Mouse (Mus musculus) lung, postnatal 36 days (tissue): ENCODE data around the gene Gigyf2.
A peak's percentile ranks its signal among the peaks of the same experiment; 100 is the strongest.

Experiments
- DNase-seq: peaks from one replicate; pipeline ENCODE4 v3.0.0; 2022; ENCODE audit warnings: mixed read lengths

The Gigyf2 gene

DNA sequence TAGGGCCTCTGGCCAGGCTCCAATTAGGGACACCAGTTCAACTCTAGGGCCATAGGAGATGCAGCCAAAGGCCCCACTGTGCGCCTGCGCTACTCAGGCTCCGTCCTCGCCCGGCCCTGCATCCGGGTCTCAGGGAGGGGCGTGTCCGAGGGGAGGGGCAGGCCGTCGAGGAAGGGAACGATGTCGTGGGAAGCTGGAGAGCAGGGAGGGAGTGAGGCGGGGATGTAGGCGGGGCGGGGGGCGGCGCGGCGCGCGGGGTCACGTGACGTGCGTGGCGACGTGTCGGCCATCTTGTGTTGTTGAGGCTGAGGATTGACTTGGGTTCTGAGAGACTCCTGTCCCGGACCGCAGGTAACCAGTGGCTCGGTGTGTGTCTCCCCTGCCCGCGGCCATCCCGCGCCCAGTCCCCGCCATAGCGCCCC is at the start of gene Gigyf2:
TSS of gene Gigyf2 (plus strand) at position 257 of the 422 bp plus-strand sequence.
- DNase-seq: peak; percentile 96

DNA sequence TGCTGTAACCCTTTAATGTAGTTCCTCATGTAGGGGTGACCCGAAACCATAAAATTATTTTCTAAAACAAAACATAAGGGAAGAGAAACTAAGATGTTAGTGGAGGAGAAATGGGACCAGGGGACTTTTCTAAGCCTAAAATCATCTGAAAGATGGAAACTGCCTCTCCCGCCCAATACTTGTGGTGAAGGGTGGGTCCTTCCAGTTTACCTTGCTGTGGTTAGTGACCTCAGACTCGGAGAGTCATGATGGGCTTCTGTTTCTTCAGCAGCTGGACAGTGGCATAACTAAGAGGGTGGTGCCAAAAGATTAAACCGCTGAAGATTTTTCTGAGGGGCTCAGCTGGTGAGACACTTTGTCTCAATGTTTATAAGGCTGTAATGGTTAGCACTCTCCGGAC is 46.5 kb upstream of the Gigyf2 start:
- no peak for DNase-seq

DNA sequence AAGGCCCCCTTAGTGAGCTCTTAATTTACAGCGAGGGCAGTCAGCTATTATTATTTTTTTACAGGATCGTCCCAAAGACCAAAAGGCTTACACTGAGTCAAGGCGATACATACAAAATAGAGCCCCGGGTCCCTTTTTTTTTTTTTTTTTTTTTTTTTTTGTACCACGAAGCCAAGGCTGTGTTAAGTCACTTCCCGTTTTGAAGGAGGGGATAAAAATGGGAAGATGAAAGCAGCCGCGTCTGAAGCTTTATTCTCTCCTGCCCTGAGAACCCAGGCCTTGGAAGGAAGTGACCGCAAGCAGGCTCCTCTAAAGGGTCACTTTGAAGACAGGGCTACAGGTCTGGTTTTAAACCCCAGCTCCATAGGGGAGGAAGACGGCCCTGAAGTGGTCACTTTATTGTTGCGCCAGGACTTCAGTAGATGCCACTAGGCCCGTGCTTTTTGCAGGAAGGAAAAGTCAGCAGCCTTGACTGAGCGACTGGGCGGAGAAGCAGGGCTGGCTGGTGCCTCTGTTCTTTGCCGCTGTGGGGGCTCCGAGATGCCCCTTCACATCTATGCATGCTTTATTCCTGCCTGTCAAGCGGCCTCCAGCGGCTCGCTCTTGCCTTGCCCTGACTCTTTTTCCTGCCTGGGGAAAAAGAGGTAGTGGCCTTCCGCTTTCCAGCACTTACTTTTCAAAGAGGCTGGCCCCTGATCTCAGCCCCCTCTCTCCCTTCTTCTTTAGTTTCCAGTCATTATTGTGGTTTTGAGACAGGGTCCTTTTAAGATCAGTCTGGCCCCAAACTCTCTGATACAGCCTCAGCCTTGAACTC is 45.0 kb upstream of the Gigyf2 start:
- DNase-seq: no peak

DNA sequence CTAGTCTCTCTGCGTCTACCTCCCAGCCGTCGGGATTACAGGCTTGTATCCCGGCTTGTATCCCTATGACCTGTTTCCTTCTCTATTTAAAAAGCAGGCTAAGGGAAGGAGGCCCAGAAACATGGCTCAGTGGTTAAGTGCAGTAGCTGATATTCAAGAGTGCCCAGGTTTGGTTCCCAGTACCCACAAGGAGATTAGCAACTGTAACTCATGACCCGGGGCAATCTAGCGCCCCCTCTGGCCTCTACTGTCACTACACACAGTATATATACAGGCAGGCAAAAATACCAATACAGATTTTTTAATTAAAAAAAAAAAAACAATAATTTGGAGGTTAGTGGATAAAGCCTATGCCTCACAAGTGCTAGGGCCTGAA is 44.4 kb upstream of the Gigyf2 start:
- no peak for DNase-seq

DNA sequence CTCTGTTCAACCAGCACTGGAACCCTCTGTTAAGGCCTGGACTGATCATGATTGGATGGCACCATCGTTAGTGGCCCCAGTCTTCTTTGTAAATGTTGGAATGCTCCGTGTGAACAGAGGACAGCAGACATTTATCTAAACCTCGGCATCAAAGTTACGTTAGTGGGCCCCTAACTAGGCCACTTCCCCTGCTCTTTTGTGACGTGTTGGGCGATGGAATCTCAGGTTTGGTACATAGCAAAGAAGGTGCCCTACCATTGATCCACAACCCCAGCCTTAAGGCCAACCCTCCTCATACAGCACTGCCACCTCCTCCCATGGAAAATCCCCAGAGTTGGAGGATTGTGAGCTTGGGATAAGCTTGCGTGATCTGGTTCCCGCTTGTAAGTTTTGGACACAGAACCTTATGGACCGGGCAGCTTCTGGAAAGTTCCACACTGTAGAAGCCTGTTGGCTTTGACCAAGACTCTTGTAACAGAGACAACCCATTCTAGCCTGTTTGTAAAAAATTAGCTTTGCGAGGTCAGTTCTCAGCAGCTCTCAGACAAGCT is 43.3 kb upstream of the Gigyf2 start:
- no peak for DNase-seq

DNA sequence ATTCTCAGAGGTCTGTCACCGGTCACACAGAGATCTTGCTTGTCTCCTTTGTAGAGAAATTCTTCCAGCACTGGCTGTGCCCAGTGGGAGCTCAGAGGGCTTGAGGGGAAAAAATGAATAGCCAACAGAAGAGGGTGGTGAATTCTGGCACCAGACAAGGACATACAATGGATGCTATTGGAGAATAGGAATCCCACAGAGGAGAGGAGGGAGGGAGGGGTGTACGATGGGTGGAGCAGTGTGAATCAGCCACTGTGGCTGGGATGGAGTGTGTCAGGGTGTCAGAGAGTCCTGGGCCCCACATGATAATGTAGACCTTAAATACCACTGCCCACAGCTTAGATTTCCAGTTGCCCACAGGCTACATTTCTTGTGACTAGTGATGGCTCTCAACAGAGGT is 39.7 kb upstream of the Gigyf2 start:
- DNase-seq: no peak

DNA sequence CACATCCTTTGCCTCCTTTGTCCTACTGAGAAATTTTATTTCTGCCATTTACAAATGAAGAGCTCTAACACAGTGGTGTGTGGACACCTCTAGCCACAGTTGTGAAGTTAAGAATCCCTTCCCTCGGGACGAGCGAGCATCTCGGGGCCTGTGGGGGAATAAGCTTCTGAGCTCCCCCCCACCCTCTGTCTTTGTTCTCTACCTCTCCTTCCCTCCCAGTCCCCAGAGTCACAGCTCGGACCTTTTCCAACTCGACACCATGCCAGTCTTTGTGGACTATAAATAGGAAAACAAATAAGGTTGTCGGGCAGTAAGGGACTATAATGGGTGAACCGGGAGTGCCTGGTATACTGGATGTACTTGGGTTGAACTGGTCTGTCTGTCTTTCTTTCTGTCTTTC is 35.4 kb upstream of the Gigyf2 start:
- no peak for DNase-seq

DNA sequence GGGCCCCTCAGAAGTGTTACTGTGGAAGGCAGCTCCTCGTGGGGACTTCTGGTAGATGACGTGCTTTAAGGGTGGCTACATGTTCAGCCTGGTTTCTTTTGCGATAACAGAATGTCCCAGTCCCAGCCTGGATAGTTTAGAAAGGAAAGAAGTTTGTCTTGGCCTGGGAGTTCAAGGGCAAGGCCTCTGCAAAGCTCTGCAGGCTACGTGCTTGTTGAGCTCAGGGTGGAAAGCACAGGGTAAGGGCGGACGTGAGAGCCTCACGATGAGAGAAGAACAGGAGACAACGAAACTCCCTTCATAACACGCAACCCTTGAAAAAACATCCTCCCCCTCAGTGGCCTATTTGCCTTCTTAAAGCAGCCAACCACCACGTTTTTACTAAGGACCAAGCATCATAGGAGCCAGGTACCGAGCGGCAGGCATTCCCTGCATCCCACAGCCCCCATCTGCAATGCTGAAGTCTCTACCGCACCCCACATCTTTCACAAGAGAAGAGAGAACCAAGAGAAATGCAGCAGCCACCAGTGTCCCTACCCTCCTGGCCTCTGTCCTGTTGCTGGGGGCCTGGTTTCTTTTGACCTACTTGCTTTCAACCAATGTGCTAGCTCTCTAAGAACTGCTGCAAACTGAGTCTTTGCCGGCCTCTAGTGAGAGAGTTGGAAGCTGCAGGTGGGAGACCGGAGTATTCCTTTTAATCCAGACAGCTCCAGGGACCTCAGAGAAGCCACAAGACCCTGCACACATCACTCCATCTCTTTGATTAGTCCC is 34.2 kb upstream of the Gigyf2 start:
- peak; percentile 3 for DNase-seq

DNA sequence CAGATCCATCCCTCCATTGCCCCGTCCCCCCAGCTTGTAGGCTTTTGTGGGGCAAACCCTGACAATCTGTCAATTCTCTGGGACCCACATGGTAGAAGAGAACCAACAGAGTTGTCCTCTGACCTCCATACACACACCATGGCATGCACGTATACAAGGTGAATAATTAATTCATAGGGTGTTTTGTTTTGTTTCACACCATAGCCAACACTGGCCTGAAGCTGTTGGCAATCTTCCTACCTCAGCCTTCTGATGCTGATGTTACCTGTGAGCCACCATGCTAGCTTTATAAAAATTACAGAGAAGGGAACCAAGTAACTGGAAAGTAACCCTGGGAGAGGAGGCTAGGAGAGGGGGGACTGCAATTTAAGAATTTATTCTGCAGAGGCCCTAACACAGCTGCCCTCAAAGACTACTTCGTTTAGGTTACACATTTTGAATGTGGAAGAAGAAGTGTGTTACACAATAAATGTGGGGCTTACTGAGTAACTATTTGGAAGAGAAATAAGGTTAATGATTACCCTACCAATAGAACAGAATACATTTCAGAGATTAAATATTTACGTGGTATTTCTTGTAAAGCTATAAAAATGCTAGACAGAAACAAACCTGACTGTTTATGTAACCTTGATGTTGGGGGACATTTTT is 32.6 kb upstream of the Gigyf2 start:
- DNase-seq: no peak

DNA sequence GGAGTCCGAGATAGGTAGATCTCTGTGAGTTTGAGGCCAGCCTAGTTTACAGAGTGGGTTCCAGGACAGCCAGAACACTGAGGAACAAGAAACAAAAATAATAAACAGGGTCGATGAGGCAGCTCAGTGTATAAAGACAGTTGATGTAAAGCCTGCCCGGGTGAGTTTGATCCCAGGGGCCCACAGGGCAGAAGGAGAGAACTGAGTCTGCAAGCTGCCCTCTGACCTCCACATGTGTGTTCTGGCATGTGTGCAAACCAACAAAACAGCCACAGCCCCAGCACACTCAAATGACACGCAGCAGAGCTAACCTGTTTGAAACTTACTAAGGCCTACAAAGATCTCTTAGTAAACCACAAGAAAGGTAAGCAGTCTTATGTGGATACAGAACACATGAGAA is 31.8 kb upstream of the Gigyf2 start:
- DNase-seq: no peak

DNA sequence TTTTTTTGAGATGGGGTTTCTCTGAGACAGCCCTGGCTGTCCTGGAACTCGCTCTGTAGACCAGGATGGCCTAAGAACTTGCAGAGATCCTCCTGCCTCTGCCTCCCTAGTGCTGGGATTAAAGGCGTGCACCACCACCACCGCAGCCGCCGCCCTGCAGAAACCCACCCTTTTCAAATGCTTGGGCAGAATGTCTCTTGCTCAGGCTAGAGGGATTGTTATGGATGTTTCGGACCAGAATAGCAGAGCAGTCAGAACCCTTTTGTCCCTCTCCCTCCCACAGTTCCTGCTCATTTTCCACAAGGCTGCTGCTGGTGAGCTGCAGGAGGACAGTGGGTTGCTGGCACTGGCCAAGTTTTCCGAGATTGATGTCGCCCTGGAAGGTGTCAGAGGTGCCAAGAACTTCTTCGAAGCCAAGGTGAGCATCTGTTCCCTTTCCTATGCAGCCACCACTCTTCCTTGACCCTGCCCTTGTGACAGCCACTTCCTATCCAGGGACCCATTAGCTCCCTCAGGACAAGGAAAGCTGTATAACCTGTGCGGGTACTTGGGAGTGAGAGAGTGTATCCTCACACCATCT is 29.4 kb upstream of the Gigyf2 start:
- no peak for DNase-seq

DNA sequence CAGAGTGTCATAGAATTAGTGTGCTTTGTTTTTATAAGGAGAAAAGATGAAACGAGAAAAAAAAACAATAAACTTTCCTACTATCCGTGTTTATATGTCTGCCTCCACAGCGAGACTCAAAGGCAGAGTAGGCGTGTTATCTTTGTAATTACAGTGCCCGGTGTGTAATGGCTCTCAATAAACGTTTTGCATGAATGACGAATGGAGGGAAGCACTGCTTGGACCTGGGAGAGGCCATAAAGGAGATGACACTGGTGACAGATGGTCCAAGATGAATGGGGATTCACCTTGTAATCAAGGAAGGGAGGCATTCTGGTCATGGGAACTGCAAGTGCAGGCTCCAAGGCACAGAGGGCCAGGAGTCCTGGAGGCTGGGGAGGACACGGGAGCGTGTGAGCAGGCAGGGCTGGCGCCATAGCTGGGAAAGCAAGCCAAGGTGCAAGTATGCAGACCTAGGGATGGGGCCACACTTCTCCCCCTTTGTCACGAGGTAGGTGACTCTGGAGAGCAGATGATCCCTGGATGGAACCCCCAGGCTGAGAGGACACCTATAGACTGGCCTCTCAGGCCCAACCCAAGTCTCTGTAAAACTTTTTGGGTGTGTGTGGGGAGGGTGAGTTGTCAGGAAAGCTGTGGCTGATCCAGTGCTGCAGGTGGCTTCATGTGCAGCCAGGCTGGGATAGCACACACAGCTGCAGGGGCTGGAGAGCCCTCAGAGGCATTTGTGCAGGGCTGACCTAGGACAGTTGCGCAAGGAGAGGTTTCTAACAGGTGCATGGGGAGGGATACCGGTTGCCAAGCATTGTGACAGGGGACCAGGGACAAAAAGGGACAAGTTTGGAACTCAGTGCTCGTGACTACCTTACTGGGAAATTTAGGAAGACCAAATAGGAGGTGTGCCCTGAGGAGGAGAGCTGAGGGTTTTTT is 26.2 kb upstream of the Gigyf2 start:
- no peak for DNase-seq

DNA sequence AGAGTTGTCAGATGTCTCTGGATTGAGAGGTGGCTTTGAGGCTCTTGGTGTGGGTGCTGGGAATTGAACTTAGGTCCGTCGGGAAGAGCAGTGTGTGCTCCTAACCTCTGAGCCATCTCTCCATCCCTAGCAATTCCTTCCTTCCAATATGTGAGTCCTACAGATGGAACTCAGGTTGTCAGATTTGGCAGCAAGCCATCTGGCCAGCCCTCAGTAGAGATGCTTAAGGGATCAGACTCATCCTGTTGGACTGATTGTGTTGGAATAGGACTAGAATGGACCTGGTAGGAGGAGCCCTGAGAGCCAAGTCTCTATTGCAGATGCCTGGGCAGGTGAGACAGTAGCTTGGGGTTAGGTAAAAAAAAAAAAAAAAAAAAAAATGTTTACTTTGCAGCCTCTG is 24.8 kb upstream of the Gigyf2 start:
- no peak for DNase-seq

DNA sequence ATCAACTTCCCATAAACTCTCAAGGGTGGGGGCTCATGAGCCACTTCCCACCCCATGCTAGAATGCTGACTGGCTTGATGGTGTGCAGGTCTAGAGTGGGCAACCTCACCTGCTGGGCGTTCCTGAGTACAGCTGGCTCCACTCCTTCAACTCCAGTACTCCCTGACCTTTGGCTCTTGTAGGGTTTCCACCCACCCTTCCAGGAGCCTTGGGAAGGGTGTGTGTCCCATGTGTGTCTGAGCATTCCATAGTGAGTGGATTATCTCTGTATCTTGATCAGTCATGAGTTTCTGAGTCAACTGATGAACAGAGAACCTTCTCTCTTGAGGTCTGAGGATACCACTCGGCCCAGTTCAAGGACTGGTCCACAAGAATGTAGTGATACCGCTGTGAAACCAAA is 17.8 kb upstream of the Gigyf2 start:
- no peak for DNase-seq

DNA sequence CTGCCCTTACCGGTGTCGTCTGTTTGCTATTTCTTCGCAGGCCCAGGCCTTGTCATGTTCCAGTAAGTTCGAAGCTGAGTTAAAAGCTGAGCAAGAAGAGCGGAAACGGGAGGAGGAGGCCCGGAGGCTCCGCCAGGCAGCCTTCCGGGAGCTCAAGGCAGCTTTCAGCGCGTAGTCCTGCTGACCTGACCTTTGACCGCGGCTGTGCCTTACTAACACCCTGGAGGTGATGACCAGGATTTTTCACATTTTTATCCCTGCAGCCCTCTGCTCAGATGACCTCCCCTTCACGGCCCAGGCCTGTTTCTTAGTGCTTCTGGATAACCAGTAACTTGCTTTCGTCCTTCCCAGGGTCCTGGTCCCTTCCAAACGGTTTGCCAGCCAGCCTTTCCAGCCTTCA is 17.2 kb upstream of the Gigyf2 start:
- DNase-seq: no peak

DNA sequence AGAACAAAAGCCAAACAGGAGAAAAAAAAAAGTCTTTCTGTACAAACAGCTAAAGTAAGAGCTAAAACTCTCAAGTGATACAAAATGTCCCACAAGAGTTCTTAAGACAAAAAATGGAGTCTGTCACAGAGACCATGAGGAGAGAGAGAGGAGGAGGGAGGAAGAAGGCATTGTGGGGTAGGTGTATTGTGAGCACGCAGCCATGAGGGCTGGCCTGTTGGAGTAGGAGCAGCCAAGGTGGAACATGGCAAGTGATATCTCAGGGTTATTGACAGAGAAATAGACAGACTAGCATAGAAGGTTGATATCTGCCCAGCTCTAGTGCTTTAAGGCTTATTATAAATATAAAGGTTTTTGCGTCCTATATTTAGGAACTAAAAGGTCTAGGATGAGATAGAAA is 14.1 kb upstream of the Gigyf2 start:
- DNase-seq: no peak

DNA sequence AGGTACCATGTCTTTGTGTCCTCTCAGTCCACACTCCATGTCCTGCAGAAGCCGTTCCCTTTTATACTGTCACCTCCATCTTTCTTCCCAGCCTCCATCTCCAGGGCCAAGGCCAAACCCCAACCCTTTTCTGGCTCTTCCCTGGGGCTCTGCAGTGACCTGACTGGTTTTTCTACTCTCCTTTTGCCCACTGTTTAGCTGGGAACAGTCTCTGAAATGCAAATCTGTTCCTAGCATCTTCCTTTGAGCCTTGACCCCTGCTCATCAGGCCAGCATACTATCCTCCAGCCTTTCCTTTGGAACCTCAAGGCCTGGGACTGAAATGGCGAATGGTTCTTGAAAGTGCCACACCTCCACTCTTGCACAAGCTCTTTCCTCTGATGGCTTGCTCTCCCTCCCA is 13.7 kb upstream of the Gigyf2 start:
- no peak for DNase-seq

DNA sequence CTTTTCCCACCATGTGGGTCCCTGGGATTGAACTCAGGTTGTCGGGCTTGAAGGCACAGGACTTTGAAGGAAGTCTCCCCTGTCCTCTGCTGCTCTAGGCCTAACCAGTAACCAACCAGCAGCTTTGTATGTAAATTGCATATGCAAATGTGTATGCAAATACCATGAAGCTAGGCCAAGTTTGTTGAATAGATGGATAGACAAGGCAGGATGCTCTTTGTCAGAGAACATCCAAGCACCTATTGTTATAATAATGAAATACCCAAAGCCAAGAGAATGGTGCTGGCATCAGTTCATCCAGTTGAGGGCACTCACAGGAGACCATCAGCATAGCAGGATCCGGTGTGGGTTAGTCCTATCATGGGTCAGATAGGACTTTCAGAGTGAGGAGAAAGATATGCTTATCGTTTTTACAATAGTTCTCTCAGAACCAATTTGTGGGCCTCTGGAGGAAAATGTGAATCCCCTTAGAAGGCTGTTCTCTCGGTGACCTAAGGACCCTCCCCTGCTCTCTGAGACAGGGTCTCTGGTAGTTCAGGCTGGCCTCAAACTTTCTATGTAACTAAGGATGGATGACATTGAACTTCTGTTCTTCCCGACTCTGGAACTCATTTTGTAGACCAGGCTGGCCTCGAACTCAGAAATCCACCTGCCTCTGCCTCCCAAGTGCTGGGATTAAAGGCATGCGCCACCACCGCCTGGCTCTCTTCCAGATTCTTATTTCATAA is 12.8 kb upstream of the Gigyf2 start:
- DNase-seq: no peak

DNA sequence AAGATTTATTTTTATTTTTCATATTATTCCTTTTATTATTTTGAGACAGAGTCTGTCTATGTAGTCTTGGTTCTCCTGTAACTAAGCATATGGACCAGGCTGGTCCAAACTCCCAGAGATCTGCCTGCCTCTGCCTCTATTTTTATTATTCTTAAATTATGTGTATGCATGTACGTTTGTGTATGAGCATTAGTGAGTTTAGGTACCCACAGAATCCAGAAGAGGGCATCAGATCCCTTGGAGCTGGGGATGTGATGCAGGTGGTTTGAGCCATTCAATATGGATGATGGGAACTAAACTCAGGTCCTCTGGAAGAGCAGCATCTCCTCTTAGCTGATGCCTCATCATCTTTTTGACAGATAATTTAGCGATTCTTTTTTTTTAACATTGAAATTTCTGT is 11.4 kb upstream of the Gigyf2 start:
- no peak for DNase-seq

DNA sequence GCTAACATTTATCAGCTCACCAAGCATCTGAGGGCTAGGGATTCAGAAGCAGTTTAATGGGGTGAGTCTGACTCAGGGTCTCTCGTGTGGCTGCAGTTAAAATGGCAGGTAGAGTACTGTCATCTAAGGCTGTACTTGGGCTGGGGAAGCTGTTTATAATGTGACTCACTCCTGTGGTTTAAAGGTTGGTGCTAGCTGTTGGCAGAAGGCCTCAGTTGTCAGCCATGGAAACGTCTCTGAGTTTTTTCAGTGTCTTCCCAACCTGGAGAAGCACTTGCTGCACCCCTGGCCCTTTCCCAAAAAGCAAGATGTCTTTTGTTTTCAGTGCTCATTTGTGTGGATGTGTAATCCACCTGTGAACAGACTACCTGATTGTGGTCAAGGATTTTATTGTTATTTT is 10.9 kb upstream of the Gigyf2 start:
- DNase-seq: no peak

DNA sequence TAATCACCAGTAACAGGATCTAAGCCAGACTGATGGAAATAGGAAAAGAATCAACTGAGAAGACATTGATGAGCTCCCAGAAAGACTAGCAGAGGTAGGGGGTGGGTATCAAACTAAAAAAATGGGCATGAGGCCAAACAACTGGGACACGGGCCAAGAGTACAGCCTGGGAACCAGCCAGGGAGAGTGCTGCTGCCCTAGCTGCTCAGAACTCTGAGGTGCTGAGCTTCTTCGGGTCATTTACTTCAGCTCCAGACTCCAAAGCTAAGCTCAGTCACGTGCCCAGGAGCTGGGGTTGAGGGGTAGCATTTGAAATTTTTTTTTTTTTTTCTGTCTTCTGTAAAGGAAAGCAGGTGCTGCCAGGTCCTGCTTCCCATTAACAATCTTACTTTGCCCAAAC is 10.1 kb upstream of the Gigyf2 start:
- DNase-seq: no peak
